Mouse (Mus musculus) kidney, adult 2 months (tissue): ENCODE results near the gene Nusap1. TPM values are rescaled to one million over a fixed set of nuclear protein-coding genes. Genes with fewer than 3 reads are reported as not detected.
"Not testable (repeated sequence)": the region's sequence is repeated elsewhere in the genome, so short reads cannot be mapped to it uniquely, and the experiment has no call there.

Experiments used
- DNase-seq: peaks from one replicate; pipeline ENCODE4 v3.0.0; 2021
- H3K27ac ChIP-seq: fragments of 200-500 bp; 2 replicates; pipeline ENCODE4 v1.5.1; 2012; ENCODE audit warnings: low read depth, low read length, control low read depth, inconsistent platforms; ENCODE audit not compliant: insufficient read depth
- H3K27me3 ChIP-seq: fragments of 200-500 bp; replicated peaks from 2 replicates; pipeline ENCODE4 v1.6.1; 2012; ENCODE audit warnings: mild to moderate bottlenecking, moderate library complexity, low read length, inconsistent platforms; ENCODE audit not compliant: control insufficient read depth, insufficient read depth
- H3K36me3 ChIP-seq: fragments of 200-500 bp; 2 replicates; pipeline ENCODE4 v1.6.1; 2012; ENCODE audit warnings: mild to moderate bottlenecking, moderate library complexity, low read length, inconsistent platforms; ENCODE audit not compliant: control insufficient read depth, insufficient read depth
- H3K4me1 ChIP-seq: fragments of 200-500 bp; 2 replicates; pipeline ENCODE4 v1.6.1; 2011; ENCODE audit warnings: low read length; ENCODE audit not compliant: control insufficient read depth, insufficient read depth
- H3K4me3 ChIP-seq: fragments of 200-500 bp; 2 replicates; pipeline ENCODE4 v1.5.1; 2011; ENCODE audit warnings: mild to moderate bottlenecking, low read depth, low read length, control low read depth; ENCODE audit not compliant: insufficient read depth
- CTCF ChIP-seq: fragments of 200-500 bp; conservative IDR thresholded peaks from 2 replicates; pipeline ENCODE4 v1.5.1; 2011; ENCODE audit warnings: low read depth, mild to moderate bottlenecking, control low read depth, low read length, moderate library complexity, mixed read lengths; ENCODE audit not compliant: insufficient read depth, insufficient read length
- POLR2A ChIP-seq: fragments of 200-500 bp; IDR thresholded peaks from one replicate; pipeline ENCODE4 v1.6.1; 2011; ENCODE audit warnings: low read depth, low read length, control low read depth
- WGBS: fragments of 180-500 bp; shearing (Covaris S2); methylation state at CpG from one replicate; pipeline ENCODE4 v1.1.7; 2018; 5-methylcytosine and 5-hydroxymethylcytosine counted together
- polyA plus RNA-seq: library from polyadenylated mRNA; depleted of rRNA; stranded (reverse); fragments of >200 nt; gene quantifications from 2 replicates; pipeline ENCODE4 v1.2.3, GENCODE M21; 2012

The Nusap1 gene
- polyA plus RNA-seq, 1 experiment: 0.25 TPM

- no peaks in the 10 kb centered on the region for H3K27me3 ChIP-seq
- H3K4me3 ChIP-seq: no peak overlapping the region
- 98% methylated on average over 5 of the region's 5 CpGs for WGBS
- TF ChIP-seq CTCF: no peak
- no peak for TF ChIP-seq POLR2A
- no peaks in the 10 kb centered on the region for H3K4me1 ChIP-seq
- H3K27ac ChIP-seq: no peak overlapping the region
- H3K36me3 ChIP-seq: no peaks in the 10 kb centered on the region
- no peak for DNase-seq
These were observed 23.3 kb downstream of the Nusap1 start for GRCm38 (mm10) chr2:119641214-119641912.

DNA sequence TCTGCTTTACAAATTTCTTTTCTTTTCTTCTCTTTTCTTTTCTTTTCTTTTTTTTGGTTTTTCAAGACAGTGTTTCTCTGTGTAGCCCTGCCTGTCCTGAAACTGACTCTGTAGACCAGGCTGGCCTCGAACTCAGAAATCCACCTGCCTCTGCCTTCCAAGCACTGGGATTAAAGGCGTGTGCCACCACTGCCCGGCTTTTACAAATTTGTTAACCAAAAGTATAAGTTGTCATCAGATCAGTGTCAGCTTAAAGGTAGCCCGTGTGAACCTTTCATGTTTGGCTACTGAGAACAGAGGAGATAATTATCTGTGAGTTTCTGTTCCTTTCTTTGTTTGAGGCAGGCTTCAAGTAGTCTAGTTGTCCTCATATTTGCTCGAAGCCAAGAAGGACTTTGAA is 26.2 kb downstream of the Nusap1 start:
- no peak overlapping the region for H3K4me3 ChIP-seq
- no peaks in the 10 kb centered on the region for H3K4me1 ChIP-seq
- H3K27me3 ChIP-seq: no peaks in the 10 kb centered on the region
- WGBS: 89% methylated on average over 5 of the region's 5 CpGs
- no peak for DNase-seq
- no peak for TF ChIP-seq POLR2A
- no peak for TF ChIP-seq CTCF
- no peaks in the 10 kb centered on the region for H3K36me3 ChIP-seq
- no peak overlapping the region for H3K27ac ChIP-seq

DNA sequence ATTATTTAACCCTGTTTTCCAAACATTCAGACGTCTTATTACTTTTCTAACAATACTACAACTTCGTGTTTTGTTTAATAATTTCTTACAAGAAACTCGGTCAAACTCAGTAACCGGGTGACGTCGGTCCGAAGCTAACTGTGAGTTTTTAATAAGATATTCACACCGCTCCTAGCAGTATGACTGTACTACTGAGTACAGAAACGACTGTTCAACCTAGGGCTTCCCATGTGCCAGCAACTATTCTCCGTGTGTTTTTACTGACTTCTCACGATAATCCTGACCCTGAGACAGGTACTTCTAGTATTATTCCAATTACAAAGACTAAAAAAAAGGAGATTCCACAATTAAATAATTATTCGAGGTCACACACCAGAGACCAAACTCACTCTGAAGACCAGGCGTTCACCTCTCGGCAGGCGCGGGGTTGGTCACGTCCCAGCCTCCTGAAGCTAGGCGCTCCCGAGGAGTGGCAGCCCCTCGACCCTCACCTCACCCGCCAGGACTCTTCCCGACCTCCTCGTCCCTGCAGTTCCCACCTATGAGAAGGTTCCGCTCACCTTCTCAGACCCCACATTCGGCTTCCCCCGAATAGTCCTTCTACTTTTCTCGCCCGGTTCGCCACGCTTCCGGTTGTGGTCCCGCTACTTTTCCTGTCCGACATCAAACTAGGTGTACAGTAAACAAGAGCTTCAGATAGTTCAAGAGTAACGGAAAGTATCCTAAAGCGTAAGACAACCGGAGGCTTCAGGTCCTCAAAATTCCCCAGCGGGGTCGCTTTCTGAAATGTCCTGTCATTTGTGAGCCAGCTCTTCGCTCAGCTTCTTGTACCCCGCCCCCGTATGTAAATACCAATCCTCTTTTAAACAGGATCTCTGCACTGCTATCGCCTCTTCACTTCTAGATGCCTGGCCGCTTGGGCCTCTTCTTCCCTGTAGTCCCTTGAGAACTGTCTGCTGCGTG is 44.4 kb downstream of the Nusap1 start, which contains the start of gene Ndufaf1:
Gene Ndufaf1, minus strand, starts transcription at position 608 of the 963 bp plus-strand sequence.
- Histone ChIP-seq H3K27ac (peak within 1 kb of the TSS; percentile 82), H3K36me3 (no peaks in the 10 kb centered on the region; the same call in 1 of the 2 replicates), H3K4me1 (no peaks in the 10 kb centered on the region; the same call in 1 of the 2 replicates), H3K27me3 (no peaks in the 10 kb centered on the region), H3K4me3 (peak within 1 kb of the TSS; percentile 100)
- WGBS: 1% methylated on average over 44 of the region's 44 CpGs
- TF ChIP-seq CTCF: no peak
- no peak for TF ChIP-seq POLR2A
- DNase-seq: peak; percentile 90

GRCm38 (mm10) chr2:119665744-119666143 is 47.6 kb downstream of the Nusap1 start:
- not testable (repeated sequence) for H3K4me1 ChIP-seq, H3K27ac ChIP-seq, H3K4me3 ChIP-seq, H3K36me3 ChIP-seq, DNase-seq, H3K27me3 ChIP-seq
- 65% methylated on average over 21 of the region's 23 CpGs for WGBS

DNA sequence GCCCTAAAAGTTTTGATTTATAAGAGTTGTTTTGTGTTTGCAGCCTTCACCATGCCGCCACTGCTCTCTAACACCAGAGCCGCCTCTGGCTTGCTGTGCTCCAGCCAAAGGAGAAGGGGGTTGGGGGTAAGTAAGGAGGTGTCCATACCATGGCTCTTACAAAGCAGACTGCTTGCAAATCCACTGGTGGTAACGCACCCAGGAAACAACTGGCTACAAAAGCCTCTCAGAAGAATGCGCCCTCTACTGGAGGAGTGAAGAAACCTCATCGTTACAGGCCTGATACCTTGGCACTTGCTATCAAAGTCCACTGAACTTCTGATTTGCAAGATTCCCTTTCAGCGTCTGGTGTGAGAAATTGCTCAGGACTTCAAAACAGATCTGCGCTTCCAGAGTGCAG is 50.9 kb downstream of the Nusap1 start:
- no peak overlapping the region for H3K4me3 ChIP-seq
- 16% methylated on average over 7 of the region's 7 CpGs for WGBS
- H3K27ac ChIP-seq: no peak overlapping the region
- no peaks in the 10 kb centered on the region for H3K27me3 ChIP-seq
- H3K4me1 ChIP-seq: no peaks in the 10 kb centered on the region; the same call in 1 of the 2 replicates
- peak; percentile 66 for TF ChIP-seq CTCF
- TF ChIP-seq POLR2A: no peak
- no peaks in the 10 kb centered on the region for H3K36me3 ChIP-seq
- peak; percentile 65 for DNase-seq

GRCm38 (mm10) chr2:119674525-119675214 is 56.6 kb downstream of the Nusap1 start, which contains the start of gene Rtf1:
Gene Rtf1 (plus strand): TSS chr2:119675068.
- 5% methylated on average over 54 of the region's 58 CpGs for WGBS
- Histone ChIP-seq H3K27me3 (no peaks in the 10 kb centered on the region), H3K4me3 (peak within 1 kb of the TSS; percentile 80), H3K4me1 (no peaks in the 10 kb centered on the region), H3K36me3 (no peaks in the 10 kb centered on the region), H3K27ac (peak within 1 kb of the TSS; percentile 84)
- peak; percentile 96 for DNase-seq
- no peak for TF ChIP-seq CTCF
- peak; percentile 56 for TF ChIP-seq POLR2A
